Mouse (Mus musculus) CH12.LX (cell line): ENCODE measurements at regions not wholly inside any gene's neighbourhood (a gene's known extent, or its start where the extent isn't known, plus 50 kb on each side); places are given as distances from the start of the nearest gene placed in this dataset.

Experiments used
- DNase-seq: peaks from one replicate; pipeline ENCODE4 v3.0.0-alpha.2; 2013; ENCODE audit errors: extremely low read depth
- H3K27ac ChIP-seq: 2 replicates; pipeline ENCODE4 v1.5.1; 2012; ENCODE audit warnings: low read depth, mild to moderate bottlenecking, control low read depth, moderate library complexity; ENCODE audit not compliant: insufficient read depth
- H3K27me3 ChIP-seq: replicated peaks from 2 replicates; pipeline ENCODE3; 2012; ENCODE audit warnings: inconsistent platforms
- H3K36me3 ChIP-seq, 2 experiments: replicated peaks in 1 of 2; 2 replicates each; pipeline versions ENCODE3 to v1.6.1; 2012; ENCODE audit warnings: inconsistent platforms in 1 of 2, low read length in 1 of 2, mild to moderate bottlenecking in 1 of 2, mixed read lengths in 1 of 2, moderate library complexity in 1 of 2; ENCODE audit not compliant: control insufficient read depth in 1 of 2, insufficient read depth in 1 of 2
- H3K4me1 ChIP-seq, 2 experiments: 2 replicates each; pipeline ENCODE4 v1.6.1; 2012; ENCODE audit warnings: inconsistent platforms in 1 of 2, moderate library complexity in 1 of 2; ENCODE audit not compliant: insufficient read depth in 2 of 2, control insufficient read depth in 1 of 2
- H3K4me2 ChIP-seq: 2 replicates; pipeline ENCODE4 v1.6.1; 2012; ENCODE audit warnings: low read depth, mild to moderate bottlenecking, control low read depth; ENCODE audit not compliant: poor library complexity, insufficient read depth, severe bottlenecking
- H3K4me3 ChIP-seq, 3 experiments: fragments of 150-350 bp in 1 of 3; sonication (generic) in 1 of 3; replicated peaks in 1 of 3; 2 replicates each; pipeline versions ENCODE3 to v1.5.1; 2011 to 2012; ENCODE audit warnings: low read depth in 2 of 3, low read length in 2 of 3, mild to moderate bottlenecking in 2 of 3, moderate library complexity in 2 of 3, control low read depth in 1 of 3, improper control_type of control experiment in 1 of 3, inconsistent platforms in 1 of 3, mixed read lengths in 1 of 3; ENCODE audit not compliant: poor library complexity in 1 of 3
- H3K79me2 ChIP-seq: replicated peaks from 2 replicates; pipeline ENCODE4 v1.6.1; 2012; ENCODE audit warnings: mild to moderate bottlenecking, moderate library complexity; ENCODE audit not compliant: control insufficient read depth, poor library complexity, insufficient read depth, severe bottlenecking; ENCODE audit errors: extremely low read depth
- H3K9ac ChIP-seq: 2 replicates; pipeline ENCODE4 v1.6.1; 2012; ENCODE audit warnings: low read depth, mild to moderate bottlenecking, control low read depth, moderate library complexity; ENCODE audit not compliant: insufficient read depth
- H3K9me3 ChIP-seq: replicated peaks from 2 replicates; pipeline ENCODE3; 2012; ENCODE audit warnings: low read length, inconsistent platforms, mixed read lengths
- BHLHE40 ChIP-seq: IDR thresholded peaks from 2 replicates; pipeline ENCODE4 v1.6.1; 2011; ENCODE audit warnings: mild to moderate bottlenecking, low read depth, low read length, improper control_type of control experiment
- CHD1 ChIP-seq: IDR thresholded peaks from 2 replicates; pipeline ENCODE4 v1.6.1; 2012; ENCODE audit warnings: low read depth, low read length, improper control_type of control experiment, inconsistent platforms
- CHD2 ChIP-seq: IDR thresholded peaks from 2 replicates; pipeline ENCODE4 v1.6.1; 2011; ENCODE audit warnings: low read length, improper control_type of control experiment
- CTCF ChIP-seq, 2 experiments: IDR thresholded peaks in 1 of 2; conservative IDR thresholded peaks in 1 of 2; 2 replicates each; pipeline ENCODE4 v1.5.1; 2011 to 2012; ENCODE audit warnings: low read depth in 2 of 2, low read length in 2 of 2, improper control_type of control experiment in 1 of 2, inconsistent platforms in 1 of 2, mild to moderate bottlenecking in 1 of 2, moderate library complexity in 1 of 2
- E2F4 ChIP-seq: IDR thresholded peaks from 2 replicates; pipeline ENCODE4 v1.6.1; 2011; ENCODE audit warnings: low read depth, low read length, improper control_type of control experiment; ENCODE audit not compliant: insufficient replicate concordance
- ELF1 ChIP-seq: IDR thresholded peaks from 2 replicates; pipeline ENCODE4 v1.6.1; 2014; ENCODE audit warnings: low read depth, mild to moderate bottlenecking, inconsistent platforms, low read length, improper control_type of control experiment
- EP300 ChIP-seq: IDR thresholded peaks from 2 replicates; pipeline ENCODE4 v1.6.1; 2011; ENCODE audit warnings: low read length, improper control_type of control experiment
- ETS1 ChIP-seq: conservative IDR thresholded peaks from 2 replicates; pipeline ENCODE4 v1.6.1; 2012; ENCODE audit warnings: low read depth, mild to moderate bottlenecking, inconsistent platforms, low read length, improper control_type of control experiment, moderate library complexity
- MAFK ChIP-seq: IDR thresholded peaks from 2 replicates; pipeline ENCODE4 v1.6.1; 2011; ENCODE audit warnings: low read length, improper control_type of control experiment; ENCODE audit not compliant: insufficient replicate concordance
- MAX ChIP-seq: IDR thresholded peaks from 2 replicates; pipeline ENCODE4 v1.6.1; 2011; ENCODE audit warnings: low read length, improper control_type of control experiment
- MAZ ChIP-seq: IDR thresholded peaks from 2 replicates; pipeline ENCODE4 v1.6.1; 2012; ENCODE audit warnings: low read depth, mild to moderate bottlenecking, inconsistent platforms, low read length, improper control_type of control experiment, moderate library complexity
- MEF2A ChIP-seq: IDR thresholded peaks from 2 replicates; pipeline ENCODE4 v1.6.1; 2014; ENCODE audit warnings: low read depth, mild to moderate bottlenecking, inconsistent platforms, low read length, improper control_type of control experiment, borderline replicate concordance
- MXI1 ChIP-seq: IDR thresholded peaks from 2 replicates; pipeline ENCODE4 v1.6.1; 2011; ENCODE audit warnings: mild to moderate bottlenecking, low read depth, low read length, improper control_type of control experiment
- NRF1 ChIP-seq: IDR thresholded peaks from 2 replicates; pipeline ENCODE4 v1.6.1; 2014; ENCODE audit warnings: low read depth, mild to moderate bottlenecking, inconsistent platforms, low read length, improper control_type of control experiment, moderate library complexity
- POLR2A ChIP-seq: IDR thresholded peaks from 2 replicates; pipeline ENCODE4 v1.6.1; 2011; ENCODE audit warnings: low read depth, mild to moderate bottlenecking, improper control_type of control experiment, low read length
- RCOR1 ChIP-seq: conservative IDR thresholded peaks from 2 replicates; pipeline ENCODE4 v1.6.1; 2012; ENCODE audit warnings: low read depth, mild to moderate bottlenecking, inconsistent platforms, low read length, improper control_type of control experiment
- SIN3A ChIP-seq: IDR thresholded peaks from 2 replicates; pipeline ENCODE4 v1.6.1; 2012; ENCODE audit warnings: low read length, improper control_type of control experiment, inconsistent platforms
- TCF12 ChIP-seq: IDR thresholded peaks from 2 replicates; pipeline ENCODE4 v1.6.1; 2014; ENCODE audit warnings: low read depth, mild to moderate bottlenecking, inconsistent platforms, low read length, improper control_type of control experiment
- USF1 ChIP-seq: IDR thresholded peaks from 2 replicates; pipeline ENCODE4 v1.6.1; 2014; ENCODE audit warnings: low read depth, mild to moderate bottlenecking, inconsistent platforms, low read length, improper control_type of control experiment
- USF2 ChIP-seq: conservative IDR thresholded peaks from 2 replicates; pipeline ENCODE4 v1.6.1; 2011; ENCODE audit warnings: low read depth, low read length, improper control_type of control experiment
- ZC3H11A ChIP-seq: IDR thresholded peaks from 2 replicates; pipeline ENCODE4 v1.6.1; 2012; ENCODE audit warnings: low read depth, mild to moderate bottlenecking, inconsistent platforms, low read length, improper control_type of control experiment
- ZNF384 ChIP-seq: IDR thresholded peaks from 2 replicates; pipeline ENCODE4 v1.6.1; 2012; ENCODE audit warnings: low read depth, low read length, improper control_type of control experiment, inconsistent platforms
- dilution Hi-C: fragments of 300-500 bp; cut with MboI; formaldehyde crosslinking; loops from 2 replicates; pipeline ENCODE4 v1.14.3; 2020; ENCODE audit warnings: low sequenced_read_pairs; ENCODE audit not compliant: extremely low pct_unique_long_range_greater_than_20kb, extremely low pct_ligation_motif_present
- in situ Hi-C: fragments of 300-500 bp; cut with MboI; formaldehyde crosslinking; loops from 3 replicates; pipeline ENCODE4 v1.14.3; 2019; ENCODE audit warnings: low sequenced_read_pairs, low pct_ligation_motif_present, low pct_unique_long_range_greater_than_20kb, mixed read lengths

DNA sequence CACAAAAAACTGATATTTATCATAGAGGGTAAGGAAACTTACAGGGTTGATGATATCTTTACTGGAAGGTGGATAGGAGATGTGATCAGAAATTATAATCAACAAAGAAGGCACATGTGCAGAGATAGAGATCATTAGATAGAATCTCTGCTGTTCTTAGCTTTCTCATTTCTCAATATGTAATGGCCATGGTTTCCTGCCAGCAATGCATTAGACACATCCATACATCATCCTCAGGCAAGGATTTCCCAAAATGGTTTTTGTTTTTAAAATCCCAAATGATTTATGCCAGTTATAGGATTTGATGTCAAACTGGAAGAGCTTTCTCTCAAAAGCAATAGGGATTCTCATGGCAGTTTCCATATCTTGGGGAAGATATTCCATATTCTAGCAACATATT is 52.0 kb upstream of the C030005K15Rik start:
- no peak for DNase-seq
- in situ Hi-C loops (no loop called here), dilution Hi-C loops (no loop called here)
- no peak overlapping the region for H3K27ac ChIP-seq
- H3K36me3 ChIP-seq: no peaks in the 10 kb centered on the region
- no peaks in the 10 kb centered on the region for H3K4me1 ChIP-seq
- no peaks in the 10 kb centered on the region for H3K79me2 ChIP-seq
- H3K9ac ChIP-seq: no peak overlapping the region
- no peaks in the 10 kb centered on the region for H3K27me3 ChIP-seq
- TF ChIP-seq MAZ: no peak
- no peak for TF ChIP-seq MEF2A
- TF ChIP-seq RCOR1: no peak
- no peak for TF ChIP-seq ETS1
- TF ChIP-seq MAFK: no peak
- no peak for TF ChIP-seq CTCF (conservative IDR thresholded peaks at IDR 0.05 in 1 of 2, IDR thresholded peaks at IDR 0.05 in 1 of 2; ENCODE audit: low read depth in 2 of 2, low read length in 2 of 2)
- TF ChIP-seq ZC3H11A: no peak
- TF ChIP-seq ELF1: no peak
- TF ChIP-seq SIN3A: no peak
- no peak for TF ChIP-seq MXI1
- no peak for TF ChIP-seq TCF12
- TF ChIP-seq USF1: no peak
- no peak overlapping the region for H3K4me3 ChIP-seq
- no peak overlapping the region for H3K4me2 ChIP-seq
- no peaks in the 10 kb centered on the region for H3K9me3 ChIP-seq

DNA sequence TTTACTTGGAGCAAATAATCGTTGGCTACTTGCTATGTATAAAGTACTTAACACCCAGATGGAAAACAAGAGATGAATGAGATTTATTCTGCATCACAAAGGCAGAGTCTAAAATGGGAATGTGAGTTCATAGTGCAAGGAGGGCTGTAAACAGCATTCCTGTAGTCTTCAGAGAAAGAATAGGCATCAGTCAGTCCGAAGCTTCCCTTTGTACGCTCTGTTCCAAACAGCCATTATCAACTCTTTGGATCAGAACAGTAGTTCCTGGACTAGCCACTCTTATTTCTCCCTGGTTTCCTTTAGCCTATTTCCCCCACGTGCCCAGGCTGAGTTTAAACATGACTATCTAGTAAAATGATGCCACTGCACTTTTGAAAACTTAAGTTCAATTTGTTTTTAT is 52.8 kb upstream of the C030005K15Rik start:
- DNase-seq: no peak
- Histone ChIP-seq H3K4me3 (no peak overlapping the region), H3K79me2 (no peaks in the 10 kb centered on the region), H3K27me3 (no peaks in the 10 kb centered on the region), H3K4me1 (no peaks in the 10 kb centered on the region), H3K27ac (no peak overlapping the region), H3K9me3 (no peaks in the 10 kb centered on the region), H3K36me3 (no peaks in the 10 kb centered on the region), H3K4me2 (no peak overlapping the region), H3K9ac (no peak overlapping the region)
- dilution Hi-C loops: no loop called here
- in situ Hi-C loops: no loop called here
- TF ChIP-seq EP300 (no peak), USF1 (no peak), POLR2A (no peak), E2F4 (no peak), TCF12 (no peak), CHD1 (no peak), ZNF384 (no peak), MEF2A (no peak), CHD2 (no peak), RCOR1 (no peak), MAX (no peak), USF2 (no peak), BHLHE40 (no peak), NRF1 (no peak)
